9 mouse cellular contexts compared by ENCODE assay signal in the genomic region with DNA sequence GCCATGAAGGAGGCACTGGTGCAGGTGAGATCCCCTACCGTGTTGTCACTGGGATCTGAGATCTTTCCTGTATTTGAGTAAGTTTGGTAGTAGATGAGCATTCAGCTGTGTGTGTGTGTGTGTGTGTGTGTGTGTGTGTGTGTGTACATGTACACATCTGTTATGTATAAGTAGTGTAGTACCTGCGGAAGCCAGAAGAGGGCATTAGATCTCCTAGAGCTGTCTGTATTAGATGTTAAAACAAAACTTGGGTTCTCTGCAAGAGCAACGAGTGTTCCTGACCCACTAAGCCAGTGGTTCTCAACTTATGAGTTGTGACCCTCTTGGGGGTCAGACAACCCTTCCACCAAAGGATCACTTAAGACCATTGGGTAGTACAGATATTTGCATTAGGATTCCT.
DNase-seq lines count a peak whose midpoint lies in the region; ATAC-seq and TF ChIP-seq lines count a peak whose summit lies in the region.
"Had no signal": no experiment of that assay in that cellular context is flagged by ENCODE, and none has a peak within 500 bp of the region (broad histone marks: within the 10 kb centered on the region; RNA-seq: fewer than 3 reads in every experiment).

No protein-coding gene starts in this region.

- DNase-seq in forebrain, embryonic 14.5 days (ENCODE audit: low spot score), result peak; percentile 44
- no peak for DNase-seq in liver, postnatal 0 days
- DNase-seq in brain, embryonic 14.5 days (ENCODE audit: low read depth), result peak; percentile 26
- peak; percentile 9 for DNase-seq in lung, postnatal 14 days
- no peak for DNase-seq in urinary bladder, postnatal 36 days (ENCODE audit: low spot score in 2 of 2)

- H3K4me1 ChIP-seq in forebrain, embryonic 14.5 days (ENCODE audit: control insufficient read depth, insufficient read depth, low read length), result no peaks in the 10 kb centered on the region
- H3K4me1 ChIP-seq in forebrain, embryonic 16.5 days (replicated peaks; ENCODE audit: control insufficient read depth, insufficient read depth, low read length), result no peaks in the 10 kb centered on the region
- H3K4me1 ChIP-seq in liver, postnatal 0 days (ENCODE audit: insufficient read depth), result no peaks in the 10 kb centered on the region
- H3K4me1 ChIP-seq in liver, embryonic 12.5 days, result peaks cover 3% of the 10 kb centered on the region; the same call in 1 of the 2 replicates
- H3K4me1 ChIP-seq in neural tube, embryonic 15.5 days, result no peaks in the 10 kb centered on the region
- H3K4me1 ChIP-seq: liver, embryonic 15.5 days had no signal

- TF ChIP-seq POLR2A in brain, embryonic 14.5 days (IDR thresholded peaks at IDR 0.05; ENCODE audit: borderline replicate concordance, extremely low read depth, insufficient read depth, insufficient read length, poor library complexity, severe bottlenecking), result no peak

- H3K4me3 ChIP-seq in forebrain, embryonic 14.5 days (ENCODE audit: low read depth, low read length), result no peak overlapping the region
- H3K4me3 ChIP-seq in forebrain, embryonic 16.5 days (replicated peaks; ENCODE audit: low read length), result no peak overlapping the region
- no peak overlapping the region for H3K4me3 ChIP-seq in liver, postnatal 0 days (ENCODE audit: low read depth, low read length)
- no peak overlapping the region for H3K4me3 ChIP-seq in liver, embryonic 12.5 days
- no peak overlapping the region for H3K4me3 ChIP-seq in neural tube, embryonic 15.5 days (replicated peaks)
- H3K4me3 ChIP-seq: liver, embryonic 15.5 days had no signal

- H3K4me2 ChIP-seq in forebrain, embryonic 14.5 days (ENCODE audit: low read length), result no peak overlapping the region
- no peak overlapping the region for H3K4me2 ChIP-seq in forebrain, embryonic 16.5 days (ENCODE audit: low read length)
- H3K4me2 ChIP-seq in liver, postnatal 0 days (ENCODE audit: low read depth, low read length), result no peak overlapping the region
- H3K4me2 ChIP-seq in liver, embryonic 12.5 days, result no peak overlapping the region
- no peak overlapping the region for H3K4me2 ChIP-seq in neural tube, embryonic 15.5 days
- H3K4me2 ChIP-seq: liver, embryonic 15.5 days had no signal

- 85% methylated on average over 3 of the region's 3 CpGs for WGBS in forebrain, embryonic 14.5 days
- WGBS in forebrain, embryonic 16.5 days, result 89% methylated on average over 3 of the region's 3 CpGs
- 82% methylated on average over 3 of the region's 3 CpGs for WGBS in liver, postnatal 0 days (ENCODE audit: insufficient replicate concordance)
- WGBS in liver, embryonic 12.5 days (ENCODE audit: insufficient replicate concordance), result 88% methylated on average over 3 of the region's 3 CpGs
- 87% methylated on average over 3 of the region's 3 CpGs for WGBS in neural tube, embryonic 15.5 days

- no peak overlapping the region for H3K27ac ChIP-seq in forebrain, embryonic 14.5 days (ENCODE audit: low read depth, low read length)
- no peak overlapping the region for H3K27ac ChIP-seq in forebrain, embryonic 16.5 days (ENCODE audit: low read length)
- H3K27ac ChIP-seq in liver, postnatal 0 days (ENCODE audit: low read depth), result no peak overlapping the region
- no peak overlapping the region for H3K27ac ChIP-seq in liver, embryonic 12.5 days
- H3K27ac ChIP-seq in neural tube, embryonic 15.5 days (replicated peaks), result no peak overlapping the region
- H3K27ac ChIP-seq: liver, embryonic 15.5 days had no signal

- H3K27me3 ChIP-seq in forebrain, embryonic 14.5 days (replicated peaks; ENCODE audit: control insufficient read depth, insufficient read depth, low read length), result no peaks in the 10 kb centered on the region
- no peaks in the 10 kb centered on the region for H3K27me3 ChIP-seq in forebrain, embryonic 16.5 days (replicated peaks; ENCODE audit: control insufficient read depth, insufficient read depth, low read length)
- no peaks in the 10 kb centered on the region for H3K27me3 ChIP-seq in liver, postnatal 0 days (ENCODE audit: insufficient read depth, low read length)
- no peaks in the 10 kb centered on the region for H3K27me3 ChIP-seq in liver, embryonic 12.5 days (replicated peaks)
- H3K27me3 ChIP-seq in neural tube, embryonic 15.5 days (replicated peaks), result no peaks in the 10 kb centered on the region
- H3K27me3 ChIP-seq: liver, embryonic 15.5 days had no signal

- peaks cover 100% of the 10 kb centered on the region for H3K36me3 ChIP-seq in forebrain, embryonic 14.5 days (ENCODE audit: control insufficient read depth, insufficient read depth, low read length)
- H3K36me3 ChIP-seq in forebrain, embryonic 16.5 days (ENCODE audit: control insufficient read depth, insufficient read depth), result peaks cover 62% of the 10 kb centered on the region
- H3K36me3 ChIP-seq in liver, postnatal 0 days (replicated peaks; ENCODE audit: insufficient read depth, low read length), result peaks cover 91% of the 10 kb centered on the region
- H3K36me3 ChIP-seq in liver, embryonic 12.5 days, result peaks cover 100% of the 10 kb centered on the region
- peaks cover 99% of the 10 kb centered on the region for H3K36me3 ChIP-seq in neural tube, embryonic 15.5 days

- peak; percentile 45 for TF ChIP-seq CTCF in liver, postnatal 0 days (IDR thresholded peaks at IDR 0.05; ENCODE audit: low read depth)
- peak; percentile 9; the same call in 1 of the 2 replicates for TF ChIP-seq CTCF in brain, embryonic 14.5 days (IDR thresholded peaks at IDR 0.05; ENCODE audit: borderline replicate concordance, extremely low read depth, insufficient read depth, insufficient read length)

- no peak for ATAC-seq in forebrain, embryonic 14.5 days
- ATAC-seq in forebrain, embryonic 16.5 days, result no peak
- no peak for ATAC-seq in liver, postnatal 0 days
- ATAC-seq in liver, embryonic 12.5 days, result no peak
- no peak for ATAC-seq in neural tube, embryonic 15.5 days (ENCODE audit: low FRiP score)

- TF ChIP-seq EP300 in liver, postnatal 0 days (IDR thresholded peaks at IDR 0.05; ENCODE audit: low read depth), result no peak

- no peak overlapping the region for H3K9ac ChIP-seq in forebrain, embryonic 14.5 days (ENCODE audit: low read length)
- no peak overlapping the region for H3K9ac ChIP-seq in forebrain, embryonic 16.5 days (replicated peaks; ENCODE audit: low read depth, low read length)
- H3K9ac ChIP-seq in liver, postnatal 0 days (replicated peaks), result no peak overlapping the region
- H3K9ac ChIP-seq in liver, embryonic 12.5 days, result no peak overlapping the region
- H3K9ac ChIP-seq in neural tube, embryonic 15.5 days (replicated peaks), result no peak overlapping the region
- H3K9ac ChIP-seq: liver, embryonic 15.5 days had no signal

- no peaks in the 10 kb centered on the region for H3K9me3 ChIP-seq in forebrain, embryonic 14.5 days (replicated peaks; ENCODE audit: control insufficient read depth, low read length)
- no peaks in the 10 kb centered on the region for H3K9me3 ChIP-seq in forebrain, embryonic 16.5 days (ENCODE audit: control insufficient read depth, low read length)
- no peaks in the 10 kb centered on the region for H3K9me3 ChIP-seq in liver, postnatal 0 days (ENCODE audit: low read length)
- no peaks in the 10 kb centered on the region for H3K9me3 ChIP-seq in liver, embryonic 12.5 days (replicated peaks)
- H3K9me3 ChIP-seq in neural tube, embryonic 15.5 days (replicated peaks), result no peaks in the 10 kb centered on the region
- H3K9me3 ChIP-seq: liver, embryonic 15.5 days had no signal

Comparison
In these comparisons a context has a peak if more than half of its experiments do, and no peak if none do; other contexts are left out.
1. DNase-seq: peak in forebrain, embryonic 14.5 days (single experiment), brain, embryonic 14.5 days (single experiment) and lung, postnatal 14 days (single experiment); none in liver, postnatal 0 days (single experiment) and urinary bladder, postnatal 36 days (0 of 2).